Mouse (Mus musculus) right cerebral cortex, adult 18-20 months (tissue): ENCODE measurements around the gene Nufip1.

Source experiments
- DNase-seq: peaks from one replicate; pipeline ENCODE4 v3.0.0; 2022; ENCODE audit warnings: mixed read lengths

The Nufip1 gene

DNA sequence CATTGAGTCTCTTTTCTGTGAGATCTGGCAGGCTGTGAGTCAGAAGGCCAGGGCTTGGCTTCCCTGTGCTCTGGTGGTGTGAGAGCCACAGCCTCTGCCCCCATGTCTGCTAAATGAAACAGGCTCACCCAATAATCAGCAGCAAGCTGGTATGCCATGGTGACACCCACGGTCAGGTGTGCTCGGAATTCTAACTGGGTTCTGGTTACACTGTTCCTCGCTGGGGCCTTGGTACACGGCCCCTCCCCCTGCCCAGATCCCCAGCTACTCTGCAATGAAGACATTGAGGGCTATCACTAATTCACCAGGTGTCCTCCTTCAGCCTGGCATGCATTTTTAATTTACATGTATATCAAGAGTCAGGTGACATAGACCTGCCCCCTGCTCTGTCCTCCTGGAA lies 75.6 kb downstream of the Nufip1 start:
- DNase-seq: no peak
